Mouse (Mus musculus) bone marrow macrophage, adult 2 months (primary cell): Measurements from ENCODE around the gene Pgbd5. TPM values are rescaled to one million over a fixed set of nuclear protein-coding genes. Genes with fewer than 3 reads are reported as not detected.

Experiments
- H3K27ac ChIP-seq: 2 replicates; pipeline ENCODE4 v1.5.1; 2012; ENCODE audit warnings: low read depth, low read length; ENCODE audit not compliant: insufficient read depth
- H3K4me1 ChIP-seq: 2 replicates; pipeline ENCODE4 v1.6.1; 2012; ENCODE audit warnings: low read length; ENCODE audit not compliant: control insufficient read depth, insufficient read depth
- H3K4me3 ChIP-seq: 2 replicates; pipeline ENCODE4 v1.5.1; 2012; ENCODE audit warnings: mild to moderate bottlenecking, low read length, moderate library complexity; ENCODE audit not compliant: insufficient read depth
- CTCF ChIP-seq: IDR thresholded peaks from 2 replicates; pipeline ENCODE4 v1.5.1; 2012; ENCODE audit warnings: low read depth, mild to moderate bottlenecking, low read length, moderate library complexity
- POLR2A ChIP-seq: IDR thresholded peaks from 2 replicates; pipeline ENCODE4 v1.6.1; 2012; ENCODE audit warnings: mild to moderate bottlenecking, low read depth, low read length, borderline replicate concordance
- polyA plus RNA-seq: library from polyadenylated mRNA; stranded (reverse); fragments of >200 nt; gene quantifications from 2 replicates; pipeline ENCODE4 v1.2.4, GENCODE M21; 2012; ENCODE audit not compliant: missing spikeins, insufficient read depth, insufficient read length

The Pgbd5 gene
- polyA plus RNA-seq: not detected in 2 replicates

GRCm38 (mm10) chr8:124439558-124439957 lies at the start of gene Pgbd5:
Gene Pgbd5, minus strand, starts transcription at chr8:124439658.
- Histone ChIP-seq H3K27ac (no peak within 1 kb of the TSS), H3K4me3 (no peak within 1 kb of the TSS), H3K4me1 (peaks cover 15% of the 10 kb centered on the region)
- no peak for TF ChIP-seq CTCF
- TF ChIP-seq POLR2A: no peak

GRCm38 (mm10) chr8:124483356-124484115 lies 44.1 kb upstream of the Pgbd5 start:
- no peak overlapping the region for H3K27ac ChIP-seq
- H3K4me3 ChIP-seq: no peak overlapping the region
- H3K4me1 ChIP-seq: peaks cover 9% of the 10 kb centered on the region
- TF ChIP-seq POLR2A: no peak
- TF ChIP-seq CTCF: no peak

GRCm38 (mm10) chr8:124482790-124483189 lies 43.3 kb upstream of the Pgbd5 start:
- Histone ChIP-seq H3K4me1 (peaks cover 3% of the 10 kb centered on the region; the same call in 1 of the 2 replicates), H3K27ac (no peak overlapping the region), H3K4me3 (no peak overlapping the region)
- TF ChIP-seq CTCF: no peak
- TF ChIP-seq POLR2A: no peak

- no peak overlapping the region for H3K4me3 ChIP-seq
- H3K27ac ChIP-seq: no peak overlapping the region
- TF ChIP-seq POLR2A: no peak
- no peak for TF ChIP-seq CTCF
- no peaks in the 10 kb centered on the region for H3K4me1 ChIP-seq
These were observed 40.9 kb upstream of the Pgbd5 start for GRCm38 (mm10) chr8:124480321-124480720.

GRCm38 (mm10) chr8:124479251-124479650 lies 39.8 kb upstream of the Pgbd5 start:
- no peaks in the 10 kb centered on the region for H3K4me1 ChIP-seq
- no peak overlapping the region for H3K4me3 ChIP-seq
- no peak overlapping the region for H3K27ac ChIP-seq
- TF ChIP-seq CTCF (no peak), POLR2A (no peak)

- Histone ChIP-seq H3K4me1 (no peaks in the 10 kb centered on the region), H3K27ac (no peak overlapping the region), H3K4me3 (no peak overlapping the region)
- TF ChIP-seq CTCF (no peak), POLR2A (no peak)
These were observed 37.2 kb upstream of the Pgbd5 start for GRCm38 (mm10) chr8:124476701-124477100.

GRCm38 (mm10) chr8:124475690-124476089 lies 36.2 kb upstream of the Pgbd5 start:
- no peaks in the 10 kb centered on the region for H3K4me1 ChIP-seq
- H3K27ac ChIP-seq: no peak overlapping the region
- no peak overlapping the region for H3K4me3 ChIP-seq
- TF ChIP-seq POLR2A: no peak
- no peak for TF ChIP-seq CTCF

- TF ChIP-seq CTCF (no peak), POLR2A (no peak)
- H3K4me1 ChIP-seq: peaks cover 26% of the 10 kb centered on the region
- H3K4me3 ChIP-seq: no peak overlapping the region
- H3K27ac ChIP-seq: no peak overlapping the region
These were observed 25.2 kb upstream of the Pgbd5 start for GRCm38 (mm10) chr8:124464641-124465040.

- Histone ChIP-seq H3K4me1 (peaks cover 17% of the 10 kb centered on the region), H3K27ac (peak overlapping the region; percentile 23), H3K4me3 (no peak overlapping the region)
- TF ChIP-seq CTCF: no peak
- no peak for TF ChIP-seq POLR2A
These were observed 23.7 kb upstream of the Pgbd5 start for GRCm38 (mm10) chr8:124463111-124463510.

GRCm38 (mm10) chr8:124462192-124462591 lies 22.7 kb upstream of the Pgbd5 start:
- TF ChIP-seq POLR2A: no peak
- TF ChIP-seq CTCF: no peak
- Histone ChIP-seq H3K27ac (peak overlapping the region; percentile 23), H3K4me3 (no peak overlapping the region), H3K4me1 (peaks cover 17% of the 10 kb centered on the region)
